Mouse (Mus musculus) kidney, postnatal 25 days (tissue): ENCODE measurements at regions not wholly inside any gene's neighbourhood (a gene's known extent, or its start where the extent isn't known, plus 50 kb on each side); places are given as distances from the start of the nearest gene placed in this dataset.
A peak's percentile ranks its signal among the peaks of the same experiment; 100 is the strongest.

Experiments used
- DNase-seq, 2 experiments: peaks; one replicate each; pipeline ENCODE4 v3.0.0; 2021; ENCODE audit warnings: mixed read lengths in 2 of 2

DNA sequence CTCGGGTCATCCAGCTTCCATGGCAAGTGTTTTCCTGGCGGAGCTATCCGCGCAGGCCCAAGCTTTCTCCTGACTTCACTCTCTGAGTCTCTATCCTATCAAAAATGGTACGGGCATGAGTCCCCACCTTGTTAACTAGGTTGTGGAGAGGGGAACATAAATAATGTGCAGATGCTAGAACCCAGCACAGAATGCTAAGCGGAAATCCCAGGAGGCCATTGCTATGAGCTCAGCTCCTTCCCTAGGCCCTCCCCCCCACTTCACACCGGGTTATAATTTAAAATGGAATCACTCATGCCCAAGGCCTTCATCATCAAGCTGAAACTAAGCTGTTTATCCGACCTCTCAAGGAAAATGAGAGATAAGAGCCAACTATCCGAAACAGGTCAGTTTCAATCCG is 60.4 kb upstream of the Cd83 start:
- DNase-seq: no peak

DNA sequence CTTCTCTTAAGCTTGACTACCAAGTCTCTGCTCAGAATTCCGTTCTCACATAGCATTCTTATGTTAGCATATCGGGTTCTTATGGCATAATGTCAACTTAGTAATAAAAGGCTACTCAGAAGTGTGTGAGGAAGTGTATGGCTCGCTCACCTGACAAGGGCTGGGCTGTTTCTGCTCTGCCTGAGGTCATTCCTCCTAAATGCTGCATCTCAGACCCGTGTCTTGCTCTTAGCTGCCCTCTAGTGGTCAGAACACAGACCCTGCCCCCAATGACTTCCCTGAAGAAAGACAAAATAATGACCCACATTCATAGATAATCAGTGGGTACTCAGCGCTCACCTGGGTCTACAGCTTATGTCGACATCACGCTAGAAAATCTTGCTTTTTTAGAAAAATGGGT is 58.9 kb upstream of the Cd83 start:
- DNase-seq: peak; percentile 56 to 78

DNA sequence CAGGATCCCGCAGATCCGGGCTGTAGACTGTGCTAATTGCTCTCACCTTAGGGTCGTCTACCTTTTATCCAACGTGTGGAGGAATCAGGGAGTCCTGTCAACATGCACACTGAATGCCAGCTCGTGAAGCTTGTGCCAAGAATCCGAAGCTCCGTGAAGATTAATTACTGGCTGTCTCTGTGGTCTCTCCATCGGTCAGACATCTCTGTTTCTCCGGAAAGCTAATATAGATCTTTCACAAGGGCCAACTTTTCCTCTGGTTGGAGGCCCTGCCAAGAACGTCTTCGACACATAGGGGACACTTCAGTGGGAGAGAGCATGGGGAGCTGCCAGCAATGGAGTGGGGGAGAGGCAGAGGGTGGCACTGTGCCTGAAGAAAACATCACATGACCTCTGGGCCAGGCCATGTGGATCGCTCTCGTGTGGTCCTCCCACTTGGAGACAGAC is 57.7 kb upstream of the Cd83 start:
- DNase-seq: no peak

DNA sequence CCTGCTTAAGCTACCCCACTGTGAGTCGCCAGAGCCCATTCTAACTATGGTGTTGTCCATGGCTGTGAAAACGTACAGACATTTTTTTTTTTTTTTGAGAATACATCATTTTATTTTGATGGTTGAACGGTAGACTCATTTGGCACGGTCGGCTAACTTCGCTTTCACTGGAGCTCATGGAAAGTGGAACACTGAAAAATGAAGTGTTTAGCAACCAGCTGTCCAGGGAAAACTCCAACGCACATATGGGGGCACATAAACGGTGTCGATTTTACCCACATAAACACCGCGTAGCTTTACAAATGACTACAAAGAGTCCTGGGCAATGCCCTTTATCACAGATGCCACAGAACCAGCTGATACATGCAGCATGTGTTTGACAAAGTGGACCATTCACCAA is 55.0 kb upstream of the Cd83 start:
- DNase-seq: no peak

DNA sequence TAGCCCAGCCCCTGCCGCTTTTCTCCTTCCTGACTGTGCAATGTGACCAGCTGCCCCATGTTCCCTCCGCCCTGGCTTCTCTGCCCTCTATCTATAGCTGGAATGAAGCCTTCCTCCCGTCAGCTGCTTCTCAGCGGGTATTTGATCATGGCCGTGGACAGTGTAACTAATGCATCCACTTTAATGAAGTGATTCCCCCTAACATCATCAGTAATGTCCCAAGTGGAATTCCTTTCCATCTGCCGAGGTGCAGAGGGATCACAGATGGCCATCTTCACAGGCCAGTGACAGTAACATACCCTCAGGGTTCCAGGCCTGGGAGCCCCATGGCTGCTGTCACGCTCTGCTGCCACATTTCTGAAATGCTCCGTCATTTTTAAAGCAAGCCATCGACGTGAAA is 51.5 kb upstream of the Cd83 start:
- no peak for DNase-seq

DNA sequence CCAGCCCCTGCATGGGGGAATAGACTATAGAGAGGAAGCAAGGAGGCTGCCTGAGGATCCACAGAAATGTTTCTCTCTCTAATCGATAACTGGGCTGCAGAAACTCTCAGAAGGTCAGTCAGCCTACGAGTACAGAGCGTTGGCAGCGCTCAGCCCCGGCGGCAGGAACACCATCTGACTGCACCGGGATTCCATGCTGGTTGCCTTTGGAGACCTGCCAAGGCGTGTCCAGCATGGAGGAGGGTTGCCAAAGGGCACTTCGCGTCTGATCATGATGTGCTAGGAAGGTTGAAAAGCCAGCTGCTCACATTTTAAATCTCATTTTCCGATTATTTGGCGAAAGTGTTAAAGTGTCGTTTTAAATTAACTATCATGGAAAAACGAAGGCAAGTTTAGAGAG is 49.9 kb upstream of the Cd83 start:
- DNase-seq: peak; percentile 80 to 86
